Mouse (Mus musculus) MEL (cell line): Measurements from ENCODE around the gene Rbm38. TPM values are rescaled to one million over a fixed set of nuclear protein-coding genes. Genes with fewer than 3 reads are reported as not detected.

Experiments used
- DNase-seq: peaks from one replicate; pipeline ENCODE4 v3.0.0; 2011; ENCODE audit warnings: low read depth, low spot score
- H3K27ac ChIP-seq: 2 replicates; pipeline ENCODE4 v1.5.1; 2012; ENCODE audit warnings: low read depth, mild to moderate bottlenecking, control low read depth, low read length, moderate library complexity; ENCODE audit not compliant: control insufficient read depth
- H3K27me3 ChIP-seq, 2 experiments: fragments of 150-350 bp in 1 of 2; sonication (generic) in 1 of 2; 2 replicates each; pipeline ENCODE4 v1.6.1; 2012; ENCODE audit warnings: low read length in 2 of 2, mild to moderate bottlenecking in 2 of 2, improper control_type of control experiment in 1 of 2, moderate library complexity in 1 of 2; ENCODE audit not compliant: insufficient read depth in 2 of 2, control insufficient read depth in 1 of 2
- H3K36me3 ChIP-seq, 2 experiments: 2 replicates each; pipeline ENCODE4 v1.6.1; 2012 to 2014; ENCODE audit warnings: low read length in 2 of 2, improper control_type of control experiment in 1 of 2, inconsistent platforms in 1 of 2, mild to moderate bottlenecking in 1 of 2; ENCODE audit not compliant: insufficient read depth in 2 of 2, control insufficient read depth in 1 of 2
- H3K4me1 ChIP-seq, 2 experiments: fragments of 150-350 bp in 1 of 2; sonication (generic) in 1 of 2; 2 replicates each; pipeline ENCODE4 v1.6.1; 2012; ENCODE audit warnings: low read length in 2 of 2, improper control_type of control experiment in 1 of 2, mild to moderate bottlenecking in 1 of 2; ENCODE audit not compliant: insufficient read depth in 2 of 2, control insufficient read depth in 1 of 2
- H3K4me3 ChIP-seq, 2 experiments: fragments of 150-350 bp in 1 of 2; sonication (generic) in 1 of 2; 2 replicates each; pipeline ENCODE4 v1.5.1; 2012; ENCODE audit warnings: low read depth in 2 of 2, low read length in 2 of 2, mild to moderate bottlenecking in 2 of 2, moderate library complexity in 2 of 2, control low read depth in 1 of 2, improper control_type of control experiment in 1 of 2; ENCODE audit not compliant: control insufficient read depth in 1 of 2, insufficient read depth in 1 of 2
- H3K79me2 ChIP-seq: 2 replicates; pipeline ENCODE4 v1.6.1; 2012; ENCODE audit warnings: mild to moderate bottlenecking, low read length, moderate library complexity; ENCODE audit not compliant: control insufficient read depth, poor library complexity, insufficient read depth
- H3K9ac ChIP-seq: 2 replicates; pipeline ENCODE4 v1.6.1; 2012; ENCODE audit warnings: low read depth, mild to moderate bottlenecking, control low read depth, low read length, moderate library complexity; ENCODE audit not compliant: control insufficient read depth, poor library complexity, severe bottlenecking
- H3K9me3 ChIP-seq: fragments of 150-350 bp; sonication (generic); replicated peaks from 2 replicates; pipeline ENCODE4 v1.6.1; 2012; ENCODE audit warnings: mild to moderate bottlenecking, low read length, improper control_type of control experiment, moderate library complexity; ENCODE audit not compliant: insufficient read depth
- BHLHE40 ChIP-seq: IDR thresholded peaks from 2 replicates; pipeline ENCODE4 v1.6.1; 2012; ENCODE audit warnings: low read depth, mild to moderate bottlenecking, inconsistent platforms, low read length, improper control_type of control experiment, borderline replicate concordance
- ELF1 ChIP-seq: IDR thresholded peaks from 2 replicates; pipeline ENCODE4 v1.6.1; 2014; ENCODE audit warnings: low read depth, mild to moderate bottlenecking, inconsistent platforms, low read length, improper control_type of control experiment, moderate library complexity
- ETS1 ChIP-seq: IDR thresholded peaks from 2 replicates; pipeline ENCODE4 v1.6.1; 2012; ENCODE audit warnings: low read depth, mild to moderate bottlenecking, inconsistent platforms, low read length, improper control_type of control experiment, moderate library complexity
- GATA1 ChIP-seq: IDR thresholded peaks from 2 replicates; pipeline ENCODE4 v1.6.1; 2011; ENCODE audit warnings: low read depth, low read length, improper control_type of control experiment
- MAFK ChIP-seq: IDR thresholded peaks from 2 replicates; pipeline ENCODE4 v1.6.1; 2011; ENCODE audit warnings: low read depth, mild to moderate bottlenecking, low read length, improper control_type of control experiment, borderline replicate concordance
- MAZ ChIP-seq: IDR thresholded peaks from 2 replicates; pipeline ENCODE4 v1.6.1; 2012; ENCODE audit warnings: low read depth, mild to moderate bottlenecking, inconsistent platforms, low read length, improper control_type of control experiment
- MEF2A ChIP-seq: IDR thresholded peaks from 2 replicates; pipeline ENCODE4 v1.6.1; 2014; ENCODE audit warnings: low read depth, mild to moderate bottlenecking, inconsistent platforms, low read length, improper control_type of control experiment; ENCODE audit not compliant: poor library complexity, insufficient replicate concordance, severe bottlenecking; ENCODE audit errors: extremely low read depth
- NELFE ChIP-seq: IDR thresholded peaks from 2 replicates; pipeline ENCODE4 v1.6.1; 2011; ENCODE audit warnings: low read depth, low read length, improper control_type of control experiment
- NRF1 ChIP-seq: IDR thresholded peaks from 2 replicates; pipeline ENCODE4 v1.6.1; 2014; ENCODE audit warnings: low read depth, mild to moderate bottlenecking, inconsistent platforms, low read length, improper control_type of control experiment, moderate library complexity; ENCODE audit not compliant: poor library complexity, insufficient read depth, severe bottlenecking
- POLR2AphosphoS2 ChIP-seq: IDR thresholded peaks from 2 replicates; pipeline ENCODE4 v1.6.1; 2011; ENCODE audit warnings: low read length, improper control_type of control experiment
- POLR2AphosphoS5 ChIP-seq: IDR thresholded peaks from 2 replicates; pipeline ENCODE4 v1.6.1; 2012; ENCODE audit warnings: low read depth, borderline replicate concordance, mild to moderate bottlenecking, inconsistent platforms, low read length, moderate library complexity, mixed read lengths
- SIN3A ChIP-seq: IDR thresholded peaks from 2 replicates; pipeline ENCODE4 v1.6.1; 2012; ENCODE audit warnings: low read length, improper control_type of control experiment, inconsistent platforms
- UBTF ChIP-seq: IDR thresholded peaks from 2 replicates; pipeline ENCODE4 v1.6.1; 2012; ENCODE audit warnings: low read depth, mild to moderate bottlenecking, inconsistent platforms, low read length, improper control_type of control experiment, moderate library complexity, borderline replicate concordance; ENCODE audit not compliant: insufficient read depth
- USF1 ChIP-seq: IDR thresholded peaks from 2 replicates; pipeline ENCODE4 v1.6.1; 2014; ENCODE audit warnings: low read depth, mild to moderate bottlenecking, inconsistent platforms, low read length, improper control_type of control experiment, moderate library complexity
- ZNF384 ChIP-seq: IDR thresholded peaks from 2 replicates; pipeline ENCODE4 v1.6.1; 2012; ENCODE audit warnings: low read depth, mild to moderate bottlenecking, inconsistent platforms, low read length, improper control_type of control experiment
- polyA plus RNA-seq, 2 experiments: library from polyadenylated mRNA; stranded (reverse) in 1 of 2; unstranded in 1 of 2; fragments of >175 nt in 1 of 2; fragments of >200 nt in 1 of 2; gene quantifications; 2 replicates each; pipeline versions ENCODE4 v1.2.1 to v1.2.4; 2012; ENCODE audit warnings: low replicate concordance in 2 of 2, low read depth in 1 of 2; ENCODE audit not compliant: insufficient read length in 2 of 2, insufficient read depth in 1 of 2, missing spikeins in 1 of 2
- total RNA-seq: library from RNA; depleted of rRNA; stranded (reverse); fragments of 300-350 nt; gene quantifications from 2 replicates; pipeline ENCODE4 v1.2.3, GENCODE M21; 2012

Rbm38 gene
- total and polyA plus RNA-seq, 3 experiments, result 39.0 to 207 TPM; not detected in 1

- Histone ChIP-seq H3K4me1 (no peaks in the 10 kb centered on the region), H3K27ac (no peak overlapping the region), H3K36me3 (peaks cover 0 to 17% of the 10 kb centered on the region in 2 experiments; a peak in 3 of 4 replicates), H3K9ac (no peak overlapping the region), H3K79me2 (no peaks in the 10 kb centered on the region), H3K9me3 (no peaks in the 10 kb centered on the region), H3K4me3 (no peak overlapping the region), H3K27me3 (no peaks in the 10 kb centered on the region)
- no peak for TF ChIP-seq POLR2AphosphoS5
- TF ChIP-seq UBTF, result no peak
- TF ChIP-seq USF1, result no peak
- no peak for TF ChIP-seq ZNF384
- TF ChIP-seq MEF2A, result no peak
- TF ChIP-seq GATA1, result no peak
- DNase-seq, result no peak
Observed at GRCm38 (mm10) chr2:173010220-173010717, 10.0 kb upstream of the Rbm38 start.

DNA sequence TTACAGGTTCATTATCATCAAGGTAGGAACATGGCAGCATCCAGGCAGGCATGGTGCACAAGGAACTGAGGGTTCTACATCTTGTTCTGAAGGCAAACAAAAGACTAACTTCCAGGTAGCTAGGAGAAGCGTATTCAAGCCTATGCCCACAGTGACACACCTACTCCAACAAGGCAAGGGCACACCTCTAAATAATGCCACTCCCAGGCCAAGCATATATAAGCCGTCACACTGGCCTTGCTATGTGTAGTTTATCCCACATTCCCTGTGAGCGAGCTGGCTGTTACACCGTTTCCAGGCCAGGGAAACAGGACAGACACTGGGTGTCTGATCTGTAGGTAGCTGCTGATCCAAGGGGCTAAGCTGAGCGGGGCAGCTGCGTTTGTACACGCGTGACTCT lies 8.9 kb upstream of the Rbm38 start:
- H3K9me3 ChIP-seq, result no peaks in the 10 kb centered on the region
- no peaks in the 10 kb centered on the region for H3K4me1 ChIP-seq
- peaks cover 0 to 12% of the 10 kb centered on the region in 2 experiments; a peak in 3 of 4 replicates for H3K36me3 ChIP-seq
- H3K9ac ChIP-seq, result no peak overlapping the region
- no peaks in the 10 kb centered on the region for H3K27me3 ChIP-seq
- no peak overlapping the region for H3K27ac ChIP-seq
- no peak for DNase-seq
- H3K4me3 ChIP-seq, result no peak overlapping the region
- TF ChIP-seq POLR2AphosphoS2 (no peak), NRF1 (no peak), BHLHE40 (no peak), NELFE (no peak), ELF1 (no peak)
- no peaks in the 10 kb centered on the region for H3K79me2 ChIP-seq

GRCm38 (mm10) chr2:173014741-173015287 lies 5.5 kb upstream of the Rbm38 start:
- H3K79me2 ChIP-seq, result peaks cover 1% of the 10 kb centered on the region; the same call in 1 of the 2 replicates
- no peak for TF ChIP-seq ZNF384
- TF ChIP-seq SIN3A, result peak; percentile 29; the same call in 1 of the 2 replicates
- peak; percentile 69 for TF ChIP-seq ETS1
- TF ChIP-seq USF1, result no peak
- TF ChIP-seq MAFK, result no peak
- TF ChIP-seq MAZ, result no peak
- no peak overlapping the region for H3K4me3 ChIP-seq
- no peaks in the 10 kb centered on the region for H3K9me3 ChIP-seq
- H3K27me3 ChIP-seq, result no peaks in the 10 kb centered on the region
- H3K36me3 ChIP-seq, result peaks cover 4 to 12% of the 10 kb centered on the region in 2 experiments
- DNase-seq, result no peak
- peaks cover 9 to 17% of the 10 kb centered on the region in 2 experiments for H3K4me1 ChIP-seq
- H3K27ac ChIP-seq, result no peak overlapping the region
- H3K9ac ChIP-seq, result no peak overlapping the region
